Mouse (Mus musculus) liver, embryonic 14.5 days (tissue): ENCODE results near the gene Ninj2. TPM values are rescaled to one million over a fixed set of nuclear protein-coding genes. Genes with fewer than 3 reads are reported as not detected.

ENCODE experiments used
- ATAC-seq: fragments of 200-750 bp; cut with Nextera tagmentation; 2 replicates; pipeline ENCODE4 v1.8.0; 2017; ENCODE audit warnings: moderate number of reproducible peaks, mild to moderate bottlenecking, moderate library complexity; ENCODE audit not compliant: insufficient read depth
- DNase-seq, 3 experiments: peaks; one replicate each; pipeline ENCODE4 v3.0.0-alpha.2; 2012 to 2013; ENCODE audit warnings: low read depth in 3 of 3, low spot score in 3 of 3
- H3K27ac ChIP-seq: fragments of 300-500 bp; sonication (generic); 2 replicates; pipeline ENCODE4 v1.5.1; 2014; ENCODE audit warnings: moderate library complexity, mild to moderate bottlenecking, control low read depth, inconsistent platforms
- H3K27me3 ChIP-seq: fragments of 300-500 bp; sonication (generic); 2 replicates; pipeline ENCODE4 v1.6.1; 2014; ENCODE audit warnings: mild to moderate bottlenecking, low read length, moderate library complexity; ENCODE audit not compliant: control insufficient read depth, insufficient read depth
- H3K36me3 ChIP-seq: fragments of 300-500 bp; sonication (generic); replicated peaks from 2 replicates; pipeline ENCODE4 v1.6.1; 2014; ENCODE audit warnings: low read depth; ENCODE audit not compliant: control insufficient read depth, insufficient read depth
- H3K4me1 ChIP-seq, 2 experiments: fragments of 200-500 bp in 1 of 2; fragments of 300-500 bp in 1 of 2; sonication (generic) in 1 of 2; replicated peaks; 2 replicates each; pipeline ENCODE4 v1.6.1; 2012 to 2014; ENCODE audit warnings: antibody characterized with exemption in 1 of 2, inconsistent platforms in 1 of 2, low read length in 1 of 2; ENCODE audit not compliant: control insufficient read depth in 2 of 2, insufficient read depth in 2 of 2
- H3K4me2 ChIP-seq: fragments of 300-500 bp; sonication (generic); 2 replicates; pipeline ENCODE4 v1.6.1; 2014; ENCODE audit warnings: low read depth, mild to moderate bottlenecking, control low read depth, moderate library complexity
- H3K4me3 ChIP-seq, 2 experiments: fragments of 200-500 bp in 1 of 2; fragments of 300-500 bp in 1 of 2; sonication (generic) in 1 of 2; 2 replicates each; pipeline ENCODE4 v1.5.1; 2012 to 2014; ENCODE audit warnings: low read depth in 2 of 2, low read length in 2 of 2, mild to moderate bottlenecking in 2 of 2, control low read depth in 1 of 2, inconsistent platforms in 1 of 2, moderate library complexity in 1 of 2; ENCODE audit not compliant: insufficient read depth in 1 of 2
- H3K9ac ChIP-seq: fragments of 300-500 bp; sonication (generic); replicated peaks from 2 replicates; pipeline ENCODE4 v1.6.1; 2014; ENCODE audit warnings: mild to moderate bottlenecking, control low read depth, moderate library complexity
- H3K9me3 ChIP-seq: fragments of 300-500 bp; sonication (generic); 2 replicates; pipeline ENCODE4 v1.6.1; 2016; ENCODE audit warnings: low read length, mixed read lengths; ENCODE audit not compliant: control insufficient read depth
- CTCF ChIP-seq: IDR thresholded peaks from 2 replicates; pipeline ENCODE4 v1.5.1; 2016; ENCODE audit warnings: antibody characterized with exemption, low read depth, control low read depth
- EP300 ChIP-seq: IDR thresholded peaks from 2 replicates; pipeline ENCODE4 v1.6.1; 2016; ENCODE audit warnings: antibody characterized with exemption, low read depth
- WGBS: fragments of 180-500 bp; shearing (Covaris S2); extraction: QIAGEN DNeasy Blood & Tissue Kit; methylation state at CpG from one replicate; pipeline ENCODE4 v1.1.7; 2014; ENCODE audit not compliant: insufficient replicate concordance; 5-methylcytosine and 5-hydroxymethylcytosine counted together
- polyA plus RNA-seq, 2 experiments: library from polyadenylated mRNA; depleted of rRNA in 1 of 2; stranded (reverse) in 1 of 2; unstranded in 1 of 2; fragments of >200 nt; fragmentation: Nextera tagmentation in 1 of 2; extraction: Ambion mirVana in 1 of 2; gene quantifications; 2 replicates each; pipeline versions ENCODE4 v1.2.1 to v1.2.3; 2012 to 2014

The Ninj2 gene
- polyA plus RNA-seq, 2 experiments = 0.33 TPM; not detected in 1

- TF ChIP-seq CTCF = no peak
- TF ChIP-seq EP300 = no peak
- ATAC-seq = no peak
- no peak for DNase-seq
- WGBS = 73% methylated on average over 5 of the region's 5 CpGs
- Histone ChIP-seq H3K27me3 (no peaks in the 10 kb centered on the region), H3K9ac (no peak overlapping the region), H3K4me2 (no peak overlapping the region), H3K9me3 (no peaks in the 10 kb centered on the region), H3K4me1 (0 out of 4 replicates have a peak, but pooled peaks cover 0 to 2% of the 10 kb centered on the region in 2 experiments), H3K27ac (no peak overlapping the region), H3K36me3 (no peaks in the 10 kb centered on the region), H3K4me3 (no peak overlapping the region)
Measured at GRCm38 (mm10) chr6:120062934-120063333, 30.2 kb upstream of the Ninj2 start.

GRCm38 (mm10) chr6:120064627-120065026, 28.5 kb upstream of the Ninj2 start:
- Histone ChIP-seq H3K27me3 (no peaks in the 10 kb centered on the region), H3K9ac (no peak overlapping the region), H3K27ac (no peak overlapping the region), H3K4me3 (no peak overlapping the region), H3K9me3 (no peaks in the 10 kb centered on the region), H3K4me1 (0 out of 4 replicates have a peak, but pooled peaks cover 0 to 2% of the 10 kb centered on the region in 2 experiments), H3K4me2 (no peak overlapping the region), H3K36me3 (no peaks in the 10 kb centered on the region)
- no peak for TF ChIP-seq CTCF
- no peak for ATAC-seq
- WGBS = 35% methylated on average over 2 of the region's 2 CpGs
- DNase-seq = no peak

- Histone ChIP-seq H3K9ac (no peak overlapping the region), H3K27me3 (no peaks in the 10 kb centered on the region), H3K4me3 (no peak overlapping the region), H3K36me3 (no peaks in the 10 kb centered on the region), H3K4me2 (no peak overlapping the region), H3K9me3 (no peaks in the 10 kb centered on the region), H3K4me1 (0 out of 4 replicates have a peak, but pooled peaks cover 0 to 2% of the 10 kb centered on the region in 2 experiments), H3K27ac (no peak overlapping the region)
- no peak for TF ChIP-seq EP300
- TF ChIP-seq CTCF = no peak
- no peak for ATAC-seq
- WGBS = 29% methylated on average over 6 of the region's 6 CpGs
- no peak for DNase-seq
Measured at GRCm38 (mm10) chr6:120065552-120066177, 27.5 kb upstream of the Ninj2 start.

GRCm38 (mm10) chr6:120069546-120069945, 23.6 kb upstream of the Ninj2 start:
- Histone ChIP-seq H3K27ac (no peak overlapping the region), H3K9me3 (no peaks in the 10 kb centered on the region), H3K4me1 (0 out of 4 replicates have a peak, but pooled peaks cover 0 to 2% of the 10 kb centered on the region in 2 experiments), H3K27me3 (no peaks in the 10 kb centered on the region), H3K36me3 (no peaks in the 10 kb centered on the region), H3K9ac (no peak overlapping the region), H3K4me2 (no peak overlapping the region), H3K4me3 (no peak overlapping the region)
- no peak for ATAC-seq
- WGBS = 63% methylated on average over 3 of the region's 3 CpGs
- TF ChIP-seq EP300 (no peak), CTCF (no peak)
- DNase-seq = no peak

GRCm38 (mm10) chr6:120072630-120073029, 20.5 kb upstream of the Ninj2 start:
- no peak overlapping the region for H3K9ac ChIP-seq
- DNase-seq (no peak), ATAC-seq (no peak)
- H3K4me2 ChIP-seq = no peak overlapping the region
- H3K9me3 ChIP-seq = no peaks in the 10 kb centered on the region
- TF ChIP-seq CTCF (no peak), EP300 (no peak)
- peaks cover 12% of the 10 kb centered on the region in 2 experiments for H3K4me1 ChIP-seq
- no peaks in the 10 kb centered on the region for H3K36me3 ChIP-seq
- H3K4me3 ChIP-seq = no peak overlapping the region
- no peaks in the 10 kb centered on the region for H3K27me3 ChIP-seq
- H3K27ac ChIP-seq = no peak overlapping the region
- 66% methylated on average over 2 of the region's 2 CpGs for WGBS
